Mouse (Mus musculus) kidney, postnatal 0 days (tissue): ENCODE data around the gene Acer3. TPM values are rescaled to one million over a fixed set of nuclear protein-coding genes. Genes with fewer than 3 reads are reported as not detected.

Experiments
- ATAC-seq: fragments of 200-750 bp; cut with Nextera tagmentation; replicated peaks from 2 replicates; pipeline ENCODE4 v1.8.0; 2017; ENCODE audit warnings: low read depth, moderate number of reproducible peaks, moderate TSS enrichment, moderate library complexity; ENCODE audit not compliant: low FRiP score
- DNase-seq: peaks from one replicate; pipeline ENCODE4 v3.0.0-alpha.2; 2016; ENCODE audit warnings: low spot score
- H3K27ac ChIP-seq: fragments of 300-500 bp; sonication (generic); 2 replicates; pipeline ENCODE4 v1.5.1; 2014; ENCODE audit warnings: mild to moderate bottlenecking
- H3K27me3 ChIP-seq: fragments of 300-500 bp; sonication (generic); 2 replicates; pipeline ENCODE4 v1.6.1; 2014; ENCODE audit warnings: low read length, mixed read lengths; ENCODE audit not compliant: insufficient read depth
- H3K36me3 ChIP-seq: fragments of 300-500 bp; sonication (generic); 2 replicates; pipeline ENCODE4 v1.6.1; 2014; ENCODE audit warnings: low read length, mixed read lengths; ENCODE audit not compliant: insufficient read depth
- H3K4me1 ChIP-seq: fragments of 300-500 bp; sonication (generic); replicated peaks from 2 replicates; pipeline ENCODE4 v1.6.1; 2014; ENCODE audit warnings: antibody characterized with exemption, low read length, mixed read lengths; ENCODE audit not compliant: insufficient read depth
- H3K4me2 ChIP-seq: fragments of 300-500 bp; sonication (generic); 2 replicates; pipeline ENCODE4 v1.6.1; 2014; ENCODE audit warnings: mild to moderate bottlenecking, low read length, moderate library complexity, mixed read lengths
- H3K4me3 ChIP-seq: fragments of 300-500 bp; sonication (generic); replicated peaks from 2 replicates; pipeline ENCODE4 v1.5.1; 2014; ENCODE audit warnings: low read depth, low read length
- H3K9ac ChIP-seq: fragments of 300-500 bp; sonication (generic); 2 replicates; pipeline ENCODE4 v1.6.1; 2014; ENCODE audit warnings: low read depth, low read length
- H3K9me3 ChIP-seq: fragments of 300-500 bp; sonication (generic); replicated peaks from 2 replicates; pipeline ENCODE4 v1.6.1; 2016; ENCODE audit warnings: low read length, inconsistent platforms, mixed read lengths
- CTCF ChIP-seq: IDR thresholded peaks from 2 replicates; pipeline ENCODE4 v1.5.1; 2016; ENCODE audit warnings: antibody characterized with exemption, low read depth, mild to moderate bottlenecking, moderate library complexity
- whole genome bisulfite sequencing: fragments of 180-500 bp; shearing (Covaris S2); extraction: QIAGEN DNeasy Blood & Tissue Kit; methylation state at CpG from one replicate; pipeline ENCODE4 v1.1.7; 2014; 5-methylcytosine and 5-hydroxymethylcytosine counted together
- polyA plus RNA-seq: library from polyadenylated mRNA; unstranded; fragments of >200 nt; fragmentation: Nextera tagmentation; extraction: Ambion mirVana; gene quantifications from 2 replicates; pipeline ENCODE4 v1.2.1, GENCODE M21; 2015

Acer3 gene
- polyA plus RNA-seq, 1 experiment from 2014 or later = 22.1 TPM

- no peaks in the 10 kb centered on the region for H3K9me3 ChIP-seq
- DNase-seq = no peak
- no peak overlapping the region for H3K9ac ChIP-seq
- no peak overlapping the region for H3K4me2 ChIP-seq
- H3K27me3 ChIP-seq = no peaks in the 10 kb centered on the region
- no peak overlapping the region for H3K4me3 ChIP-seq
- no peak for TF ChIP-seq CTCF
- 61% methylated on average over 3 of the region's 3 CpGs for WGBS
- H3K36me3 ChIP-seq = no peaks in the 10 kb centered on the region
- no peak overlapping the region for H3K27ac ChIP-seq
- H3K4me1 ChIP-seq = no peaks in the 10 kb centered on the region
- no peak for ATAC-seq
Measured at GRCm38 (mm10) chr7:98322415-98322814, 1.4 kb upstream of the Acer3 start.

- Histone ChIP-seq H3K4me3 (no peak overlapping the region), H3K27ac (no peak overlapping the region), H3K27me3 (no peaks in the 10 kb centered on the region), H3K9me3 (no peaks in the 10 kb centered on the region), H3K36me3 (no peaks in the 10 kb centered on the region), H3K4me2 (no peak overlapping the region), H3K9ac (no peak overlapping the region), H3K4me1 (no peaks in the 10 kb centered on the region)
- 81% methylated on average over 7 of the region's 7 CpGs for WGBS
- no peak for ATAC-seq
- DNase-seq = no peak
- no peak for TF ChIP-seq CTCF
Measured at GRCm38 (mm10) chr7:98320006-98320556, 927 bp downstream of the Acer3 start.

GRCm38 (mm10) chr7:98316568-98316967 lies 4.4 kb downstream of the Acer3 start:
- Histone ChIP-seq H3K36me3 (no peaks in the 10 kb centered on the region), H3K27ac (no peak overlapping the region), H3K4me3 (no peak overlapping the region), H3K9me3 (no peaks in the 10 kb centered on the region), H3K9ac (no peak overlapping the region), H3K4me2 (no peak overlapping the region), H3K27me3 (no peaks in the 10 kb centered on the region), H3K4me1 (no peaks in the 10 kb centered on the region)
- TF ChIP-seq CTCF = no peak
- no peak for ATAC-seq
- DNase-seq = no peak
- 54% methylated on average over 2 of the region's 2 CpGs for WGBS

GRCm38 (mm10) chr7:98315087-98315486 lies 5.9 kb downstream of the Acer3 start:
- WGBS = 76% methylated on average over 2 of the region's 2 CpGs
- no peak overlapping the region for H3K4me3 ChIP-seq
- no peak overlapping the region for H3K27ac ChIP-seq
- H3K36me3 ChIP-seq = no peaks in the 10 kb centered on the region
- no peaks in the 10 kb centered on the region for H3K4me1 ChIP-seq
- H3K4me2 ChIP-seq = no peak overlapping the region
- H3K9me3 ChIP-seq = no peaks in the 10 kb centered on the region
- ATAC-seq (no peak), DNase-seq (no peak)
- H3K9ac ChIP-seq = no peak overlapping the region
- no peaks in the 10 kb centered on the region for H3K27me3 ChIP-seq
- peak; percentile 42 for TF ChIP-seq CTCF

GRCm38 (mm10) chr7:98312185-98312920 lies 8.7 kb downstream of the Acer3 start:
- no peak overlapping the region for H3K9ac ChIP-seq
- H3K27ac ChIP-seq = no peak overlapping the region
- no peaks in the 10 kb centered on the region for H3K36me3 ChIP-seq
- no peaks in the 10 kb centered on the region for H3K9me3 ChIP-seq
- H3K4me3 ChIP-seq = no peak overlapping the region
- no peak for DNase-seq
- no peak for TF ChIP-seq CTCF
- H3K27me3 ChIP-seq = no peaks in the 10 kb centered on the region
- no peak for ATAC-seq
- H3K4me1 ChIP-seq = peaks cover 7% of the 10 kb centered on the region; the same call in 1 of the 2 replicates
- H3K4me2 ChIP-seq = no peak overlapping the region
- 66% methylated on average over 4 of the region's 4 CpGs for WGBS

- WGBS = 49% methylated on average over 6 of the region's 6 CpGs
- Histone ChIP-seq H3K4me2 (no peak overlapping the region), H3K9me3 (no peaks in the 10 kb centered on the region), H3K27me3 (no peaks in the 10 kb centered on the region), H3K27ac (no peak overlapping the region), H3K4me3 (no peak overlapping the region), H3K9ac (no peak overlapping the region), H3K4me1 (peaks cover 7% of the 10 kb centered on the region; the same call in 1 of the 2 replicates), H3K36me3 (no peaks in the 10 kb centered on the region)
- no peak for TF ChIP-seq CTCF
- DNase-seq (no peak), ATAC-seq (no peak)
Measured at GRCm38 (mm10) chr7:98310266-98310665, 10.7 kb downstream of the Acer3 start.
